Mouse (Mus musculus) forebrain, embryonic 13.5 days (tissue): ENCODE measurements around the gene Itsn1. TPM values are rescaled to one million over a fixed set of nuclear protein-coding genes. Genes with fewer than 3 reads are reported as not detected.
A peak's percentile ranks its signal among the peaks of the same experiment; 100 is the strongest.

Experiments used
- ATAC-seq: fragments of 200-750 bp; cut with Nextera tagmentation; 2 replicates; pipeline ENCODE4 v1.8.0; 2017
- H3K27ac ChIP-seq: fragments of 300-500 bp; sonication (generic); 2 replicates; pipeline ENCODE4 v1.5.1; 2015; ENCODE audit warnings: inconsistent platforms, mild to moderate bottlenecking, moderate library complexity
- H3K27me3 ChIP-seq: fragments of 300-500 bp; sonication (generic); 2 replicates; pipeline ENCODE4 v1.6.1; 2015; ENCODE audit warnings: mild to moderate bottlenecking, inconsistent platforms
- H3K36me3 ChIP-seq: fragments of 300-500 bp; sonication (generic); 2 replicates; pipeline ENCODE4 v1.6.1; 2015; ENCODE audit warnings: mild to moderate bottlenecking, inconsistent platforms; ENCODE audit not compliant: poor library complexity, severe bottlenecking
- H3K4me1 ChIP-seq: fragments of 300-500 bp; sonication (generic); 2 replicates; pipeline ENCODE4 v1.6.1; 2015; ENCODE audit warnings: inconsistent platforms
- H3K4me2 ChIP-seq: fragments of 300-500 bp; sonication (generic); 2 replicates; pipeline ENCODE4 v1.6.1; 2015; ENCODE audit warnings: inconsistent platforms, mild to moderate bottlenecking, moderate library complexity
- H3K4me3 ChIP-seq: fragments of 300-500 bp; sonication (generic); 2 replicates; pipeline ENCODE4 v1.5.1; 2015; ENCODE audit warnings: mild to moderate bottlenecking, inconsistent platforms
- H3K9ac ChIP-seq: fragments of 300-500 bp; sonication (generic); 2 replicates; pipeline ENCODE4 v1.6.1; 2015; ENCODE audit warnings: mild to moderate bottlenecking, inconsistent platforms
- H3K9me3 ChIP-seq: fragments of 300-500 bp; sonication (generic); replicated peaks from 2 replicates; pipeline ENCODE4 v1.6.1; 2016; ENCODE audit warnings: inconsistent platforms
- WGBS: fragments of 180-500 bp; shearing (Covaris S2); methylation state at CpG from one replicate; pipeline ENCODE4 v1.1.7; 2015; 5-methylcytosine and 5-hydroxymethylcytosine counted together
- polyA plus RNA-seq: library from polyadenylated mRNA; unstranded; fragments of >200 nt; fragmentation: Nextera tagmentation; extraction: Ambion mirVana; gene quantifications from 2 replicates; pipeline ENCODE4 v1.2.1, GENCODE M21; 2015

Itsn1 gene
- polyA plus RNA-seq, 1 experiment from 2014 or later: 53.3 TPM

GRCm38 (mm10) chr16:91827456-91827855 is 98.4 kb downstream of the Itsn1 start:
- no peak overlapping the region for H3K4me3 ChIP-seq
- peaks cover 49% of the 10 kb centered on the region for H3K36me3 ChIP-seq
- 39% methylated on average over 5 of the region's 5 CpGs for WGBS
- no peaks in the 10 kb centered on the region for H3K9me3 ChIP-seq
- H3K27ac ChIP-seq: no peak overlapping the region
- no peak overlapping the region for H3K4me2 ChIP-seq
- H3K27me3 ChIP-seq: no peaks in the 10 kb centered on the region
- no peak for ATAC-seq
- no peak overlapping the region for H3K9ac ChIP-seq
- peaks cover 8% of the 10 kb centered on the region; the same call in 1 of the 2 replicates for H3K4me1 ChIP-seq

DNA sequence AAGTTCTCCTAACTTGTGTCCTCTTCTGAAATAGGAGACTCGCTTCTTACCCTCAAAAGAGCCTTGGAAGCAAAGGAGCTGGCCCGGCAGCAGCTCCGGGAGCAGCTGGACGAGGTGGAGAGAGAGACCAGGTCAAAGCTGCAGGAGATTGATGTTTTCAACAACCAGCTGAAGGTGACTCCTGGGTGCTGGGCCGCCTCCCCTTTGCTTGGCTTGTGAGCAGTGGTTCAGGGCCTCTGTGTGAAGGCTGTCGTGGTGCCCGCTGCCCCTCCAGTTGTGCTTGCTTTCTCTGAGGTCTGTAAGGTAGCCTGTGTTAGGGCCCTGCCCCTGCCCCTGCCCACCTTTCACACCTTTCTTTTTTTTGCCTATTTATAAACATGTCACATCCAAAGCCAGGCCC is 99.1 kb downstream of the Itsn1 start:
- WGBS: 79% methylated on average over 7 of the region's 7 CpGs
- Histone ChIP-seq H3K4me1 (peaks cover 8% of the 10 kb centered on the region; the same call in 1 of the 2 replicates), H3K4me3 (no peak overlapping the region), H3K27ac (no peak overlapping the region), H3K36me3 (peaks cover 42% of the 10 kb centered on the region), H3K27me3 (no peaks in the 10 kb centered on the region), H3K4me2 (no peak overlapping the region), H3K9ac (no peak overlapping the region), H3K9me3 (no peaks in the 10 kb centered on the region)
- ATAC-seq: no peak

GRCm38 (mm10) chr16:91828603-91829002 is 99.5 kb downstream of the Itsn1 start:
- 53% methylated on average over 5 of the region's 5 CpGs for WGBS

DNA sequence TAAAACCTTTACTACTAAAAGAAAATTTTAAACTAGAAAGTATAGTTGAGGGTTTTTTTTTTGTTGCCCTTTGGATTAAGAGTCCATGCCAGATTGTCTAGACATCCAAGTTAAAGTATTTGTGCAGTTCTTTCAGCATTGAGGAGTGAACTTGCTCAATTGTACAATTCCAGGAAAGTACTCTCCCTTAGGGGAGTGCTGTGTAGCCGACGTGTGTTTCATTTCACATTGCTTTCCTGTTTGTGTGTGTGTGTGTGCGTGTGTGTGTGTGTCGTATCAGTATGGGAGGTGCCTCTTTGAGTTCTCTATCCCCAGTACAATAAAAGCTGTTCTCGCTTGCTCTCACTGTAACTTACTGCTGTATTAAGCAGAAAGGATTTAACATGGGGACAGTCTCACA is 100.0 kb downstream of the Itsn1 start:
- no peaks in the 10 kb centered on the region for H3K27me3 ChIP-seq
- no peak for ATAC-seq
- no peak overlapping the region for H3K27ac ChIP-seq
- H3K36me3 ChIP-seq: peaks cover 37% of the 10 kb centered on the region
- WGBS: 81% methylated on average over 5 of the region's 5 CpGs
- H3K4me1 ChIP-seq: peaks cover 8% of the 10 kb centered on the region; the same call in 1 of the 2 replicates
- no peak overlapping the region for H3K9ac ChIP-seq
- H3K4me2 ChIP-seq: no peak overlapping the region
- no peak overlapping the region for H3K4me3 ChIP-seq
- H3K9me3 ChIP-seq: no peaks in the 10 kb centered on the region

More at GRCm38 (mm10) chr16:91828603-91829002, 99.5 kb downstream of the Itsn1 start:
- no peak for ATAC-seq
- H3K27ac ChIP-seq: no peak overlapping the region
- no peaks in the 10 kb centered on the region for H3K9me3 ChIP-seq
- H3K36me3 ChIP-seq: peaks cover 41% of the 10 kb centered on the region
- H3K9ac ChIP-seq: no peak overlapping the region
- H3K4me1 ChIP-seq: peaks cover 8% of the 10 kb centered on the region; the same call in 1 of the 2 replicates
- no peak overlapping the region for H3K4me3 ChIP-seq
- no peaks in the 10 kb centered on the region for H3K27me3 ChIP-seq
- H3K4me2 ChIP-seq: no peak overlapping the region

DNA sequence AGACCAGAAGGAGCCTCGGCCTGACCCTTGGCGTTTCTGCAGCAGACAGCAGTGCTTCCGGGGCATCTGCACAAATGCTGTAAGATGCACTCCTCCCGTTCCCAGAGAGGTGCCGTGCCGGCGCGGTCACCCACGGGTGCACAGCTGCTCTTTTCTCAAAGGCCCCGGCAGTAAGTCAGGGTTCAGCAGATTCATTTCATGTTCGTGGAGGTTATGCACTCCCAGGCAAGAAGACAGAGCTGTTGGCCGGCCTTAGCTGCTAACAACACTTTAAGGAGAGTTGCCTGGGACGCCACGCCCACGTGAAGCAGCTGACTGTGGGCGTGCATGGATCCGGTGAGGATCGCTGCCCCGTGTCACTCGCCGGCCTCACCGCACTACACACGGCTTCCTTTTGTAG is 101.2 kb downstream of the Itsn1 start:
- Histone ChIP-seq H3K36me3 (peaks cover 37% of the 10 kb centered on the region), H3K4me1 (peaks cover 8% of the 10 kb centered on the region; the same call in 1 of the 2 replicates), H3K9ac (no peak overlapping the region), H3K27me3 (no peaks in the 10 kb centered on the region), H3K9me3 (no peaks in the 10 kb centered on the region), H3K4me2 (no peak overlapping the region), H3K4me3 (no peak overlapping the region), H3K27ac (0 out of 2 replicates have a peak overlapping the region, but pooled peaks have one; percentile 14)
- no peak for ATAC-seq
- 65% methylated on average over 23 of the region's 23 CpGs for WGBS

DNA sequence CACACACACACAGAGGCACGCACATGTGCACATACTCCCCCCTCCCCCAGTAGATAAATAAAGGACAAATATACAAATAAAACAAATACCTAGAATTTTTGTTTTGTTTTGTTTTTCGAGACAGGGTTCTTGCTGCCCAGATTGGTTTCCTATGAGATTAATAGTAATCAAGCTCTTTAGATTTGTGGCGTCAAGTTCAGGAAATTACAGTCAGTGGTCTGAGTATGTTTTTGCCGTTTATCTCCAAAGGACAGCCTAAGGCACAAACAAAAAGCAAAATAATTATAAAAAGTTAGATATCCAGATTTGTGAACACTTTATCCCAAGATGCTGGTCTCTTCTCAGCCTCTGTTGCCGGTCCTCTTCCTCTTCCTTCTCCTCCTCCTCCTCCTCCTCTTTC is 104.0 kb downstream of the Itsn1 start:
- Histone ChIP-seq H3K4me3 (no peak overlapping the region), H3K36me3 (peaks cover 25% of the 10 kb centered on the region), H3K4me1 (peaks cover 29% of the 10 kb centered on the region), H3K9me3 (no peaks in the 10 kb centered on the region), H3K27me3 (no peaks in the 10 kb centered on the region), H3K27ac (no peak overlapping the region), H3K4me2 (no peak overlapping the region), H3K9ac (no peak overlapping the region)
- WGBS: 95% methylated on average over 5 of the region's 5 CpGs
- no peak for ATAC-seq

- Histone ChIP-seq H3K4me3 (no peak overlapping the region), H3K36me3 (peaks cover 24% of the 10 kb centered on the region), H3K27ac (no peak overlapping the region), H3K9ac (no peak overlapping the region), H3K4me1 (peaks cover 29% of the 10 kb centered on the region), H3K9me3 (no peaks in the 10 kb centered on the region), H3K4me2 (no peak overlapping the region), H3K27me3 (no peaks in the 10 kb centered on the region)
- 89% methylated on average over 2 of the region's 2 CpGs for WGBS
- no peak for ATAC-seq
These were observed 104.5 kb downstream of the Itsn1 start for GRCm38 (mm10) chr16:91833558-91833957.

GRCm38 (mm10) chr16:91833981-91834380 is 104.9 kb downstream of the Itsn1 start:
- Histone ChIP-seq H3K27me3 (no peaks in the 10 kb centered on the region), H3K9me3 (no peaks in the 10 kb centered on the region), H3K4me3 (no peak overlapping the region), H3K36me3 (peaks cover 25% of the 10 kb centered on the region), H3K4me1 (peaks cover 29% of the 10 kb centered on the region), H3K4me2 (no peak overlapping the region), H3K27ac (no peak overlapping the region), H3K9ac (no peak overlapping the region)
- 93% methylated on average over 1 of the region's 1 CpGs for WGBS
- ATAC-seq: no peak

DNA sequence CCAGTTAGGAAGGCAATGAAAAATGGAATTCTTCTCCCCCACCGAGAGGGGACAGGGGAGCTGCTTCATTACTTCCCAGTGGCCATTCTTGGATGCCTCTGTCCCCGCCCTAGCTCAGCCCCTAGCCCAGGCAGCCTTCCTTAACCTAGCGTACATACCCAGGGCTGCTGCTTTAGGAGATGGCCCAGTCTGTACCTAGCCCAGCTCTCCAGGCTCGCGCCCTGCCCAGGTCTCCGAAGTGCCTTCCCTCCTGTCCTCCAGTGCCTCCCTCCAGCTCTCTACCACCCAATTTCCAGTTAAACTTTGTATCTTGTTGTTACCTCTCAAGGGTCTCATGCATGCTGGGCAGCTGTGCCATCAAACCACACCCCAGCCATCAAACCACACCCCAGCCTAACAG is 106.7 kb downstream of the Itsn1 start:
- H3K4me3 ChIP-seq: no peak overlapping the region
- H3K9ac ChIP-seq: no peak overlapping the region
- peaks cover 25% of the 10 kb centered on the region for H3K4me1 ChIP-seq
- 76% methylated on average over 6 of the region's 6 CpGs for WGBS
- peaks cover 26% of the 10 kb centered on the region for H3K36me3 ChIP-seq
- ATAC-seq: no peak
- no peak overlapping the region for H3K4me2 ChIP-seq
- no peaks in the 10 kb centered on the region for H3K9me3 ChIP-seq
- no peaks in the 10 kb centered on the region for H3K27me3 ChIP-seq
- peak overlapping the region; percentile 35; the same call in 1 of the 2 replicates for H3K27ac ChIP-seq

DNA sequence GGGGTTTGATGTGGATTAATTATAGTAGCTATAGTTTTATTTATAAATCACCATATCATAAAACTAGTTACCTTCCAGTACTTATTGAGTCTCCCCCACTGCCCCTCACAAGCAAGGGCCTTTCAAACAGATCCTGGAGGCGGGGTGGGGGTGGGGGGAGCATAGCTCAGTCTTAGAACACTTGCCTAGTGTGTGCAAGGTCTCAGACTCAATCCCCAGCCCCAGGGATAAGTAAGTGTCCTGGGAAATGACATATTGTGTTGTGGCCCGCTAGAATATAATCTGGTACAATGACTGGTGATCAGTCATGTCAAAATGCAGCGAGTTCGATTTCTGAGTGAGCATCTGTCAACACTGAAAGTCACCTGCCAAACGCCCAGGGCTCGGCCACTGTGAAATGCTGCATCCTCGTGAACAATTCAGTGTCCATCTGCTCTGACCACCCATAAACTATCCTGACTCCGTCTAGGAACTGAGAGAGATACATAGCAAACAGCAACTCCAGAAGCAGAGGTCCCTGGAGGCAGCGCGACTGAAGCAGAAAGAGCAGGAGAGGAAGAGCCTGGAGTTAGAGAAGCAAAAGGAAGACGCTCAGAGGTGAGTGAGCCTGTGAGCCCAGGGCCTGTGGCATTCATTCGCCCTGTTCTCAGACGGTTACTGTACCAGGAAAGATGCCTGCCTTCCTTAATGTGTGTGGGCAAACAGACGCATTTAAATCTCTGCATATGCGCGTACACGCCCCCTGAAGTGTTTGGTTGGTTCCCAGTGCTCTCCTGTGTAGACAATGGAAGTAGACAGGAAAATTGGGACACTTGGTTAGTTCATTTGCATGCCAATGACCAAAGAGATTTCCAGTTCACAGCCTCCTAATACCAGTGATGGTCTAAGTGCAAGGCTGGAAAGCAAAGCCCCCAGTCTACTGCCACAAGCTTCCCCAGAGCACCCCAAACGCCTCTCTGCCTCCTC is 107.8 kb downstream of the Itsn1 start:
- Histone ChIP-seq H3K27ac (peak overlapping the region; percentile 83), H3K4me3 (no peak overlapping the region; the same call in 1 of the 2 replicates), H3K9me3 (no peaks in the 10 kb centered on the region), H3K36me3 (peaks cover 33% of the 10 kb centered on the region), H3K4me2 (peak overlapping the region; percentile 42), H3K4me1 (peaks cover 25% of the 10 kb centered on the region), H3K9ac (peak overlapping the region; percentile 51), H3K27me3 (no peaks in the 10 kb centered on the region)
- 35% methylated on average over 18 of the region's 18 CpGs for WGBS
- ATAC-seq: peak; percentile 74

DNA sequence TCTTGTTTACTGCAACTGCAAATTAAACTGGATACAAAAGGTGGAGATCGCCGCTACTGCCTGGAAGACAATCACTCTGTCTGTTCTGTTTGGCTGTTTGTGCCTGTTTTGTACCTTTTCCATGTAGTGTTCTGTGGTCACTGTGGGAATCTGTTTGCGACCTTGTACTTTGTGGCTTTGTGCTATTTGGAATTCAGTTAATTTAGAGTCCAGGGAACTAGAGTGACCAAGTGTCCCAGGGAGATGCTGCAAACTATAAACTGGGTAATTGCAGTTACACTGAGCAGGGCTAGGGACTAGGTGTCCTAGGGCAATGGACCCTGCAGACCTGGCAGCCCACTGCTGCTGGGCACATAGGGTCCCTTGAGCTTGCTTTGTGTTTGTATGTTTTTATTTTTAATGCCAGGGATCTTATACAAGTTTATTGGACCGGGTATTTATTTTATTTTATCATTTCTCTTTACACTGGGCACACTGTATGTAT is 108.5 kb downstream of the Itsn1 start:
- 46% methylated on average over 4 of the region's 4 CpGs for WGBS
- Histone ChIP-seq H3K4me2 (peak overlapping the region; percentile 42), H3K27ac (peak overlapping the region; percentile 83), H3K9me3 (no peaks in the 10 kb centered on the region), H3K36me3 (peaks cover 37% of the 10 kb centered on the region), H3K4me1 (peaks cover 25% of the 10 kb centered on the region), H3K9ac (no peak overlapping the region), H3K27me3 (no peaks in the 10 kb centered on the region), H3K4me3 (no peak overlapping the region)
- peak; percentile 44; the same call in 1 of the 2 replicates for ATAC-seq

DNA sequence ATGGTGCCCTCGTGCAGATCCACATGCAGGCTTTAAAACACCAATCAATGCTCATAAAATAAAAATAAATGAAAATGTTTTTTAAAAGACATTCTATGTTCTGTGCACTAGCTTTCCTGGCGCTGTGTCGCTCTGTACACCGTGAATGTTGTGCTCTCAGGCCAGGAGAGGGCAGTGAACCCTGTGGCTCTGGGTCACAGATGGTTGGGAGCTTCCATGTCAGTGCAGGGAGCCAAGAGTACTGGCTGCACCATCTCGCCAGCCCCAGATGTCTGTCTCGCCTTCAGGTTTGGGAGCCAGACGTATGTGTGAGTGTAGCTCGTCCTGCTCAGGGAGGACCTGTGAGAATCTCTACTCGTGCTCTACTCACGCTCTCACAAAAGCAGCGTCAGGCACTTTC is 109.7 kb downstream of the Itsn1 start:
- Histone ChIP-seq H3K36me3 (peaks cover 48% of the 10 kb centered on the region), H3K27me3 (no peaks in the 10 kb centered on the region), H3K4me3 (no peak overlapping the region), H3K9ac (no peak overlapping the region), H3K4me2 (no peak overlapping the region), H3K9me3 (no peaks in the 10 kb centered on the region), H3K4me1 (peaks cover 25% of the 10 kb centered on the region), H3K27ac (no peak overlapping the region)
- WGBS: 92% methylated on average over 11 of the region's 11 CpGs
- no peak for ATAC-seq
